Mouse (Mus musculus): ENCODE results near the gene Ap1g2.

Ap1g2 gene

DNA sequence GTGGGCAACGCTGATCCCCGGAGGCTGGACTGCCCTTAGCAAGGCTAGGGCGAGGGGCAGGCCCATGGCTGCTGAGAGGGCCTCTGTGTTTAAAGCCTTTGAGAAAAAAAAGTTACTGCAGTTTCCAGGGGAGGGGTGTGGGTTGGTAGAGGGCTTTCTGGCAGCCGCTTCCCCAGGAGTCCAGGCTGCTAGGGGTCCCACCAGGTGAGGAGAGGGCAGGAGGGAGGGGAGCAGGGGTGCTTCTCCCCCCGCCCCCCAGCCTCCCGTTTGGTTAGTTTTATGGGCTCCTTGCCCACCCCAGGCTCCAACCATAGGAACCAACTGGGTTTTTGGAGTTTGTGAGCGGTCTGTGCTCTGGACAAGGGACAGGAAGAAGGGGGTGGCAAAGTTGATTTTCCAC is 44.5 kb downstream of the Ap1g2 start:
- in situ Hi-C loops (cut with MboI, MseI): no loop called here

DNA sequence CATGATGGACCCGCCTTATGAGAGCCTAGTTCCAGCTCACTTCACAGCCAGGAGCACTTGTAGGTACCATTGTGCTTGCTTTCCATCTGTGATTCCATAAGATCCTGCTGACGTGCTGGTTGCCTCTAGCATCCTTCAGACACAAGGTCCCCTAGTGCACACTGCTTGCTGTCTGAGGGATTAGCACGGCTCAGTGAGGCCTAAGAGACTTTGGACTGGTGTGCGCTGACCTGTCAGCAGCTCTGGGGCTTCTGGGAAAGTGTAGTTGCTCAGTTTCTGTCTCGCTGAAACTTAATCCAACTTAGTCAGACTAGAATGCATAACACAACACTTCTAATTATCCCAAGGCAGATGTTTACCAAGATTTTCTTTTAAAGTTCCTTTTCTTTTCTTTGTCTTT is 46.5 kb downstream of the Ap1g2 start:
- in situ Hi-C loops (cut with MboI, MseI): no loop called here

- in situ Hi-C loops (cut with MboI, MseI): no loop called here
These were observed 47.4 kb downstream of the Ap1g2 start for GRCm38 (mm10) chr14:55059009-55059408.

DNA sequence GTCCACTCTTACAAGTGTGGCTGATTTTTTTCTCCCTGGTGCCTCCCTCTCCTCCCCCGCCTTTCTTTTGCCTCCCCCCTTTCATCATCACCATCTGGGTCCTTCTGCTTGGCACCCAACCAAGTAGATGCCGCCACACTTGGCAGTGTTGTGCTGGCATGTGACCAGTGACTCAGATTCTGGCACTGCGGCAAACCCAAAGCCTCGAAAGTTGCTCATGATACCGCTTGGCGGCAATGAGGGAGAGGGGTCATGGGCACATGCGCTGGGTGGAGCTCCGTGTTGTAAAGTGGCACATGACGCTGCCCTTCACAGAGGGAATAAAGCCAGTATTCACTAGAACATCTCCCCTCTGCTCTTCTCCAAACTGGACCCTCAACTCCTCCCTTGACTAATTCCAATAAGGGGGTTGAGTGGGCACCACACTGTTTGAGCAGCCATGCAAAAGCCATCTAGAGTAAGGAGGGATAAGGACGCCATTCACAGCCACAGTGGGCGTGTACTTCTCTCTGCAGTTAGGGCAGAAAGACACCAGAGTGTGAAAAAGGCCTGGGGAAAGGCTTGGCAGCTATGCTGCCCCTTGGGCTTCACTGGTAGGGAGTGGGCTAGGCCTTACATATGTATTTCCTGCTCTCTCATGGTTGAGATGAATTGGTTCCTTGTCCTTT is 51.1 kb downstream of the Ap1g2 start:
- in situ Hi-C loops (cut with MboI, MseI): no loop called here

DNA sequence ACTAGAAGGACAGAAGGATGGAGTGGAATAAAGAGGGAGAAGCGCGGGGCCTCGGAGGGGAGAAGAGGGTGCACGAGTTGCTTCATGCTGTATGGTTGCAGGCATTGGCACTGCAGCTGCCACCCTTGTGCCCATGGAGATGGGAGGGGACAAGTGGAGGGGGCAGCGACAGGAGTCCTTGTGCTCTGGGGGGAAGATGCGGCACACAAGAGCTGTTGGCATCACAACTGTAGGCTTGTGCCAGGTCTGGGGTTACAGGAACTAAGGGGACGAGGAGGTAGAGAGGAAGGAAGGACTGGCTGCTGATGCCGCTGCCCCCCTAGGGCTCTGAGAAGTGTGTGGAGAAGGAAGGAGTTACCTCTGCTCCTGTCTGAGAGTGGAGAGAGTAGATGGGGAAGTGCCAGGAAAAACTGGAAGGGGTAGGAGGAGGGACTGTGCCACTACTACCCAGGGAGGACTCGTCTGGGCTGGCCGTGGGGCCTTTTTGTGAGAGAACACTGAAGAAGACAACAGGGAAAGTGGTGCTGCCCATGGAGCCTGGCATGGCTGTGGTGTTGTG is 52.1 kb downstream of the Ap1g2 start:
- in situ Hi-C loops (cut with MboI, MseI): no loop called here

GRCm38 (mm10) chr14:55053708-55054190 is 52.6 kb downstream of the Ap1g2 start:
- in situ Hi-C loops (cut with MboI, MseI): no loop called here

DNA sequence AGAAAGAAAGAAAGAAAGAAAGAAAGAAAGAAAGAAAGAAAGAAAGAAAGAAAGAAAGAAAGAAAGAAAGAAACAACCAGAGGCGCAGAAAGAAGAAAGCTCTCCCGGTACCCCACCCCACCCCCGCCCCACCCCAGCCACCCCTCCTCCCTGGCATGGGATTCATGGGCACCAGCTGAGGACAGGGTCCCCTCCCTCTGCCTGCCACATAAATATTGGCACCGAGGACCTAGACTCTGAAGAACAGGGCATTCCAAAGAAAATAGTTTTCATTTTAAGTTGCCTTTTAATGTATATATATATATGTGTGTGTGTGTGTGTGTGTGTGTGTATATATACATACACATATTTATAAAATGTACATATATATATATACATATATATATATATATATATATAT is 53.3 kb downstream of the Ap1g2 start:
- in situ Hi-C loops (cut with MboI, MseI): no loop called here

GRCm38 (mm10) chr14:55052496-55052895 is 53.9 kb downstream of the Ap1g2 start:
- in situ Hi-C loops (cut with MboI, MseI): no loop called here
